Mouse (Mus musculus): ENCODE measurements around the gene Snapc4. TPM values are rescaled to one million over a fixed set of nuclear protein-coding genes. Genes with fewer than 3 reads are reported as not detected.
A peak's percentile ranks its signal among the peaks of the same experiment; 100 is the strongest.

Snapc4 gene
- polyA plus RNA-seq, 1 experiment from 2014 or later, result 14.8 TPM

GRCm38 (mm10) chr2:26353066-26353980 is 27.1 kb downstream of the Snapc4 start:
- Histone ChIP-seq H3K9ac (ENCODE audit: low read length) (peak overlapping the region; percentile 93), H3K27me3 (ENCODE audit: control insufficient read depth, insufficient read depth, low read length) (no peaks in the 10 kb centered on the region), H3K4me1 (ENCODE audit: control insufficient read depth, insufficient read depth, low read length) (peaks cover 19% of the 10 kb centered on the region), H3K36me3 (ENCODE audit: control insufficient read depth, insufficient read depth) (peaks cover 9% of the 10 kb centered on the region), H3K4me3 (ENCODE audit: low read length) (0 out of 2 replicates have a peak overlapping the region, but pooled peaks have one; percentile 89), H3K27ac (ENCODE audit: low read length) (no peak overlapping the region), H3K9me3 (replicated peaks; ENCODE audit: control insufficient read depth, low read length) (no peaks in the 10 kb centered on the region), H3K4me2 (ENCODE audit: low read depth, low read length) (peak overlapping the region; percentile 99)
- ATAC-seq (replicated peaks; ENCODE audit: extremely low read depth, insufficient read depth, low FRiP score), result no peak
- WGBS, result 82% methylated on average over 11 of the region's 11 CpGs

- 4% methylated on average over 36 of the region's 36 CpGs for WGBS
- Histone ChIP-seq H3K27ac (ENCODE audit: low read length) (peak overlapping the region; percentile 47), H3K9me3 (replicated peaks; ENCODE audit: control insufficient read depth, low read length) (no peaks in the 10 kb centered on the region), H3K36me3 (ENCODE audit: control insufficient read depth, insufficient read depth) (peaks cover 9% of the 10 kb centered on the region), H3K27me3 (ENCODE audit: control insufficient read depth, insufficient read depth, low read length) (no peaks in the 10 kb centered on the region), H3K9ac (ENCODE audit: low read length) (peak overlapping the region; percentile 93), H3K4me3 (ENCODE audit: low read length) (peak overlapping the region; percentile 89), H3K4me1 (ENCODE audit: control insufficient read depth, insufficient read depth, low read length) (peaks cover 19% of the 10 kb centered on the region), H3K4me2 (ENCODE audit: low read depth, low read length) (peak overlapping the region; percentile 99)
- ATAC-seq (replicated peaks; ENCODE audit: extremely low read depth, insufficient read depth, low FRiP score), result 0 out of 2 replicates have a peak, but pooled peaks have one; percentile 6
Observed at GRCm38 (mm10) chr2:26352291-26352910, 28.1 kb downstream of the Snapc4 start.

GRCm38 (mm10) chr2:26351358-26352290 is 28.8 kb downstream of the Snapc4 start, which contains the start of gene Dnlz:
Gene Dnlz, minus strand, starts transcription at chr2:26352110.
- 2% methylated on average over 62 of the region's 62 CpGs for WGBS
- H3K27ac ChIP-seq (ENCODE audit: low read length), result peak within 1 kb of the TSS; percentile 84
- H3K27me3 ChIP-seq (ENCODE audit: control insufficient read depth, insufficient read depth, low read length), result no peaks in the 10 kb centered on the region
- H3K4me3 ChIP-seq (ENCODE audit: low read length), result peak within 1 kb of the TSS; percentile 89
- no peaks in the 10 kb centered on the region for H3K9me3 ChIP-seq (replicated peaks; ENCODE audit: control insufficient read depth, low read length)
- peaks cover 19% of the 10 kb centered on the region for H3K4me1 ChIP-seq (ENCODE audit: control insufficient read depth, insufficient read depth, low read length)
- peaks cover 9% of the 10 kb centered on the region for H3K36me3 ChIP-seq (ENCODE audit: control insufficient read depth, insufficient read depth)
- H3K9ac ChIP-seq (ENCODE audit: low read length), result peak within 1 kb of the TSS; percentile 97
- ATAC-seq (replicated peaks; ENCODE audit: extremely low read depth, insufficient read depth, low FRiP score), result peak; percentile 82
- peak within 1 kb of the TSS; percentile 99 for H3K4me2 ChIP-seq (ENCODE audit: low read depth, low read length)

GRCm38 (mm10) chr2:26348241-26348640 is 32.2 kb downstream of the Snapc4 start:
- Histone ChIP-seq H3K9ac (ENCODE audit: low read length) (no peak overlapping the region), H3K4me2 (ENCODE audit: low read depth, low read length) (no peak overlapping the region), H3K36me3 (ENCODE audit: control insufficient read depth, insufficient read depth) (peaks cover 27% of the 10 kb centered on the region), H3K9me3 (replicated peaks; ENCODE audit: control insufficient read depth, low read length) (no peaks in the 10 kb centered on the region), H3K27me3 (ENCODE audit: control insufficient read depth, insufficient read depth, low read length) (no peaks in the 10 kb centered on the region), H3K27ac (ENCODE audit: low read length) (peak overlapping the region; percentile 49), H3K4me1 (ENCODE audit: control insufficient read depth, insufficient read depth, low read length) (peaks cover 24% of the 10 kb centered on the region), H3K4me3 (ENCODE audit: low read length) (no peak overlapping the region)
- WGBS, result 54% methylated on average over 6 of the region's 6 CpGs
- no peak for ATAC-seq (replicated peaks; ENCODE audit: extremely low read depth, insufficient read depth, low FRiP score)

- Histone ChIP-seq H3K9me3 (replicated peaks; ENCODE audit: control insufficient read depth, low read length) (no peaks in the 10 kb centered on the region), H3K4me1 (ENCODE audit: control insufficient read depth, insufficient read depth, low read length) (peaks cover 48% of the 10 kb centered on the region), H3K4me3 (ENCODE audit: low read length) (no peak overlapping the region), H3K27ac (ENCODE audit: low read length) (peak overlapping the region; percentile 98), H3K36me3 (ENCODE audit: control insufficient read depth, insufficient read depth) (peaks cover 20% of the 10 kb centered on the region), H3K4me2 (ENCODE audit: low read depth, low read length) (peak overlapping the region; percentile 74), H3K27me3 (ENCODE audit: control insufficient read depth, insufficient read depth, low read length) (no peaks in the 10 kb centered on the region), H3K9ac (ENCODE audit: low read length) (peak overlapping the region; percentile 32)
- WGBS, result 48% methylated on average over 11 of the region's 11 CpGs
- no peak for ATAC-seq (replicated peaks; ENCODE audit: extremely low read depth, insufficient read depth, low FRiP score)
Observed at GRCm38 (mm10) chr2:26342609-26343490, 37.6 kb downstream of the Snapc4 start.

- H3K4me2 ChIP-seq (ENCODE audit: low read depth, low read length), result peak overlapping the region; percentile 74
- H3K4me1 ChIP-seq (ENCODE audit: control insufficient read depth, insufficient read depth, low read length), result peaks cover 48% of the 10 kb centered on the region
- peak overlapping the region; percentile 80 for H3K9ac ChIP-seq (ENCODE audit: low read length)
- peak; percentile 69 for ATAC-seq (replicated peaks; ENCODE audit: extremely low read depth, insufficient read depth, low FRiP score)
- 20% methylated on average over 10 of the region's 10 CpGs for WGBS
- no peaks in the 10 kb centered on the region for H3K9me3 ChIP-seq (replicated peaks; ENCODE audit: control insufficient read depth, low read length)
- peak overlapping the region; percentile 98 for H3K27ac ChIP-seq (ENCODE audit: low read length)
- H3K27me3 ChIP-seq (ENCODE audit: control insufficient read depth, insufficient read depth, low read length), result no peaks in the 10 kb centered on the region
- peak overlapping the region; percentile 52 for H3K4me3 ChIP-seq (ENCODE audit: low read length)
- peaks cover 20% of the 10 kb centered on the region for H3K36me3 ChIP-seq (ENCODE audit: control insufficient read depth, insufficient read depth)
Observed at GRCm38 (mm10) chr2:26342044-26342443, 38.4 kb downstream of the Snapc4 start.

GRCm38 (mm10) chr2:26341510-26341981 is 38.9 kb downstream of the Snapc4 start:
- 49% methylated on average over 2 of the region's 2 CpGs for WGBS
- Histone ChIP-seq H3K4me1 (ENCODE audit: control insufficient read depth, insufficient read depth, low read length) (peaks cover 48% of the 10 kb centered on the region), H3K9ac (ENCODE audit: low read length) (peak overlapping the region; percentile 80), H3K36me3 (ENCODE audit: control insufficient read depth, insufficient read depth) (peaks cover 20% of the 10 kb centered on the region), H3K4me3 (ENCODE audit: low read length) (peak overlapping the region; percentile 52), H3K4me2 (ENCODE audit: low read depth, low read length) (peak overlapping the region; percentile 74), H3K27me3 (ENCODE audit: control insufficient read depth, insufficient read depth, low read length) (no peaks in the 10 kb centered on the region), H3K27ac (ENCODE audit: low read length) (peak overlapping the region; percentile 98), H3K9me3 (replicated peaks; ENCODE audit: control insufficient read depth, low read length) (no peaks in the 10 kb centered on the region)
- peak; percentile 43 for ATAC-seq (replicated peaks; ENCODE audit: extremely low read depth, insufficient read depth, low FRiP score)

- peak; percentile 70 for ATAC-seq (replicated peaks; ENCODE audit: extremely low read depth, insufficient read depth, low FRiP score)
- WGBS, result 37% methylated on average over 5 of the region's 5 CpGs
- no peaks in the 10 kb centered on the region for H3K9me3 ChIP-seq (replicated peaks; ENCODE audit: control insufficient read depth, low read length)
- H3K4me2 ChIP-seq (ENCODE audit: low read depth, low read length), result peak overlapping the region; percentile 74
- H3K27ac ChIP-seq (ENCODE audit: low read length), result peak overlapping the region; percentile 98
- peaks cover 3% of the 10 kb centered on the region; the same call in 1 of the 2 replicates for H3K36me3 ChIP-seq (ENCODE audit: control insufficient read depth, insufficient read depth)
- H3K4me3 ChIP-seq (ENCODE audit: low read length), result peak overlapping the region; percentile 52
- H3K4me1 ChIP-seq (ENCODE audit: control insufficient read depth, insufficient read depth, low read length), result peaks cover 48% of the 10 kb centered on the region
- no peaks in the 10 kb centered on the region for H3K27me3 ChIP-seq (ENCODE audit: control insufficient read depth, insufficient read depth, low read length)
- H3K9ac ChIP-seq (ENCODE audit: low read length), result peak overlapping the region; percentile 80
Observed at GRCm38 (mm10) chr2:26339204-26339551, 41.3 kb downstream of the Snapc4 start.

Measured in heart, embryonic 16.5 days (tissue).